Mouse (Mus musculus): ENCODE data around the gene Dock1. TPM values are rescaled to one million over a fixed set of nuclear protein-coding genes. Genes with fewer than 3 reads are reported as not detected.

The Dock1 gene
- 21.9 and 23.1 TPM in 2 replicates for polyA plus RNA-seq (2015; fragmentation: Nextera tagmentation; extraction: Ambion mirVana)

DNA sequence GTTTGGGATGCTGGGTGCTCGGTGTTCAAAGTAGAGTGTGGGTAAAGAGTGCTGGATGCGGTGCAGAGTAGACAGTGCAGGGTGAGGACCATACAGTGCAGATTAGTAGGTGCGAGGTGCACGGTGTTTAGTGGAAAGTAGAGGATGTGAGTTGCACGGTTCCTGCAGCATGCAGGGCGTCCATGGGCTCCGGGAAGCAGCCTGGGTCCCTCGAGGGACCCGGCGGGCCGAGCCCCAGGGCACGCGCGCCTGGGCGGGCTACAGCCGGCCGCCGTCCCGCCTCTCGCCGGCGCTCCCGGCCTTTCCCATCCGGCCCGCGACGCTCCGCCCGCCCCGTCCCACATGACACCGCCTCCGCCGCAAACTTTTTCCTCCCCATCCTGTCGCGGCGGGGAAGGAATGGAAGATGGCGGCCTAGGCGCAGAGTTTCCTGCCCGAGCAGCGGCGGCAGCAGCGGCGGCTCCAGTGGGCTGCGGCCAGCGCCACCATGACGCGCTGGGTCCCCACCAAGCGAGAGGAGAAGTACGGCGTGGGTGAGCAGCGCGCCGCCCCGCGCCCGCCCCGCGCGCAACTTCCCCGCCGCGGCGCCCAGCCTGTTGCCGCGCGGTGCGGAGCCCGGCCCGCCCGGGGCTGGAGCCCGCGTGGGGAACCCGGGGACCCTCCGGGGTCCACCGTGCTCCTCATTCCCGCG, at the start of gene Dock1:
Gene Dock1, plus strand, starts transcription at position 343 of the 691 bp plus-strand sequence.
- under 1% methylated on average over 68 of the region's 77 CpGs for WGBS
- Histone ChIP-seq H3K36me3 (ENCODE audit: control insufficient read depth, insufficient read depth, low read length) (no peaks in the 10 kb centered on the region), H3K9me3 (ENCODE audit: control insufficient read depth, low read length) (no peaks in the 10 kb centered on the region), H3K4me3 (ENCODE audit: low read length) (peak within 1 kb of the TSS; percentile 75), H3K27me3 (replicated peaks; ENCODE audit: control insufficient read depth, insufficient read depth, low read length) (no peaks in the 10 kb centered on the region), H3K4me2 (ENCODE audit: low read depth, low read length) (peak within 1 kb of the TSS; percentile 90), H3K4me1 (ENCODE audit: control insufficient read depth, insufficient read depth, low read length) (peaks cover 35% of the 10 kb centered on the region), H3K9ac (ENCODE audit: low read depth, low read length) (peak within 1 kb of the TSS; percentile 92), H3K27ac (ENCODE audit: low read length) (peak within 1 kb of the TSS; percentile 85)
- peak; percentile 88 for ATAC-seq

- no peak for ATAC-seq
- no peaks in the 10 kb centered on the region for H3K9me3 ChIP-seq (ENCODE audit: control insufficient read depth, low read length)
- no peaks in the 10 kb centered on the region for H3K27me3 ChIP-seq (replicated peaks; ENCODE audit: control insufficient read depth, insufficient read depth, low read length)
- no peak overlapping the region for H3K4me3 ChIP-seq (ENCODE audit: low read length)
- H3K9ac ChIP-seq (ENCODE audit: low read depth, low read length), result no peak overlapping the region
- no peak overlapping the region for H3K27ac ChIP-seq (ENCODE audit: low read length)
- no peaks in the 10 kb centered on the region for H3K36me3 ChIP-seq (ENCODE audit: control insufficient read depth, insufficient read depth, low read length)
- H3K4me2 ChIP-seq (ENCODE audit: low read depth, low read length), result no peak overlapping the region
- H3K4me1 ChIP-seq (ENCODE audit: control insufficient read depth, insufficient read depth, low read length), result no peaks in the 10 kb centered on the region
- WGBS, result 77% methylated on average over 4 of the region's 4 CpGs
Observed at GRCm38 (mm10) chr7:134627906-134628305, 42.5 kb upstream of the Dock1 start.

DNA sequence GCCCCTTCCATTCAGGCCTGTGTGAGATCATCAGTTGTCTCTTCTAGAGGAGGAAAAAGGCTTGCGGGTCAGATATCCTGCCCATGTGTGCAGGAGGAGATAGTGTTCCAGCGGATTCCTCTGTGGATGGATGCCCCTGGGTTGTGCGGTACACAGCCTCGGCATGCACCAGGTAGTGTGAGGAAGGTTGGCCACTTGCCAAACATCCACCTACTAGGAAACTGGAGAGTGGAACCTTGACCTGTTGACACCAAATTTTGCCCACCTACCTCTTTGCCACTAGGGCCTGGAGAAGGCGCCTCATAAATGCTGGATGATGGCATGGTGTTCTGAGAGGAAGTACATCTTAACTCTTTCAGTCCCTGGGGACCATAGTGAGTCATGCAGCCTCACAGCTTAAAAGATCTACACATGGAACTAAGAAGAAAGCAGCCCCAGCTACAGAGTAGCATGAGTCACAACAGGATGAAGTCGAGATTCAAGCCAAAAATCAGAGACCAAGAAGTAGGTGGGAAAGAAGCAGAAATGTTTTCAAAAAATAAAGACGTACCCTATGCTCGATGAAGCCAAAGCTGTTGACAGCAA, 20.1 kb upstream of the Dock1 start:
- Histone ChIP-seq H3K27ac (ENCODE audit: low read length) (no peak overlapping the region), H3K4me1 (ENCODE audit: control insufficient read depth, insufficient read depth, low read length) (no peaks in the 10 kb centered on the region), H3K36me3 (ENCODE audit: control insufficient read depth, insufficient read depth, low read length) (no peaks in the 10 kb centered on the region), H3K4me2 (ENCODE audit: low read depth, low read length) (no peak overlapping the region), H3K4me3 (ENCODE audit: low read length) (no peak overlapping the region), H3K27me3 (replicated peaks; ENCODE audit: control insufficient read depth, insufficient read depth, low read length) (no peaks in the 10 kb centered on the region), H3K9ac (ENCODE audit: low read depth, low read length) (no peak overlapping the region), H3K9me3 (ENCODE audit: control insufficient read depth, low read length) (no peaks in the 10 kb centered on the region)
- 71% methylated on average over 8 of the region's 8 CpGs for WGBS
- ATAC-seq, result no peak

- no peak for ATAC-seq
- Histone ChIP-seq H3K36me3 (ENCODE audit: control insufficient read depth, insufficient read depth, low read length) (no peaks in the 10 kb centered on the region), H3K4me2 (ENCODE audit: low read depth, low read length) (no peak overlapping the region), H3K27ac (ENCODE audit: low read length) (no peak overlapping the region), H3K4me1 (ENCODE audit: control insufficient read depth, insufficient read depth, low read length) (no peaks in the 10 kb centered on the region), H3K4me3 (ENCODE audit: low read length) (no peak overlapping the region), H3K9ac (ENCODE audit: low read depth, low read length) (no peak overlapping the region), H3K9me3 (ENCODE audit: control insufficient read depth, low read length) (no peaks in the 10 kb centered on the region), H3K27me3 (replicated peaks; ENCODE audit: control insufficient read depth, insufficient read depth, low read length) (no peaks in the 10 kb centered on the region)
- 85% methylated on average over 3 of the region's 3 CpGs for WGBS
Observed at GRCm38 (mm10) chr7:134651071-134651470, 19.4 kb upstream of the Dock1 start.

DNA sequence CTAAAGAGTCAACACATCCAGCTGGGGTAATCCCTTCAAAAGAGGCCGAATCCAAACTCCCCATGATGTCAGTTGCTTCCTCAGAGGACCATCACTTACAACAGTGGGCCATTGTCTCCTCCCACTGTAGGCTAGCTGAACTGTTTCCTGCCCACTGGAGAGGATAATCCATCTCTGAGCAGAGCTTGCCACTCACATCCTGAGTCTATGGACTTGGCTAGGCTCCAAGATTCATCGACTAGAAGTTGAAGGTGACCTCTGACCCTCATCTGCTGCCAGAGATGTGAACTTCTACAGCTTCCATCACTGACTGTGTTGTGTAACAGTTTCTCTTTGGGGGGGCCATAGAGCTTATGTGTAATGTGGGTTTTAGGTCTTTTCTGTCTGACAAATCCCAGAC, 7.2 kb upstream of the Dock1 start:
- 7% methylated on average over 2 of the region's 2 CpGs for WGBS
- ATAC-seq, result peak; percentile 65
- no peak overlapping the region for H3K4me2 ChIP-seq (ENCODE audit: low read depth, low read length)

GRCm38 (mm10) chr7:134665642-134666282, 4.7 kb upstream of the Dock1 start:
- H3K27me3 ChIP-seq (replicated peaks; ENCODE audit: control insufficient read depth, insufficient read depth, low read length), result no peaks in the 10 kb centered on the region
- 60% methylated on average over 5 of the region's 5 CpGs for WGBS
- H3K4me3 ChIP-seq (ENCODE audit: low read length), result no peak overlapping the region
- H3K9me3 ChIP-seq (ENCODE audit: control insufficient read depth, low read length), result no peaks in the 10 kb centered on the region
- H3K27ac ChIP-seq (ENCODE audit: low read length), result 0 out of 2 replicates have a peak overlapping the region, but pooled peaks have one; percentile 24
- H3K36me3 ChIP-seq (ENCODE audit: control insufficient read depth, insufficient read depth, low read length), result no peaks in the 10 kb centered on the region
- H3K4me1 ChIP-seq (ENCODE audit: control insufficient read depth, insufficient read depth, low read length), result peaks cover 21% of the 10 kb centered on the region
- peak; percentile 62 for ATAC-seq
- H3K9ac ChIP-seq (ENCODE audit: low read depth, low read length), result no peak overlapping the region
- H3K4me2 ChIP-seq (ENCODE audit: low read depth, low read length), result no peak overlapping the region

More for the DNA sequence above, 7.2 kb upstream of the Dock1 start:
- Histone ChIP-seq H3K4me3 (ENCODE audit: low read length) (no peak overlapping the region), H3K9me3 (ENCODE audit: control insufficient read depth, low read length) (no peaks in the 10 kb centered on the region), H3K27me3 (replicated peaks; ENCODE audit: control insufficient read depth, insufficient read depth, low read length) (no peaks in the 10 kb centered on the region), H3K27ac (ENCODE audit: low read length) (no peak overlapping the region), H3K4me1 (ENCODE audit: control insufficient read depth, insufficient read depth, low read length) (peaks cover 14% of the 10 kb centered on the region), H3K9ac (ENCODE audit: low read depth, low read length) (no peak overlapping the region), H3K36me3 (ENCODE audit: control insufficient read depth, insufficient read depth, low read length) (no peaks in the 10 kb centered on the region)

- Histone ChIP-seq H3K9ac (ENCODE audit: low read depth, low read length) (no peak overlapping the region), H3K4me1 (ENCODE audit: control insufficient read depth, insufficient read depth, low read length) (peaks cover 28% of the 10 kb centered on the region), H3K27me3 (replicated peaks; ENCODE audit: control insufficient read depth, insufficient read depth, low read length) (no peaks in the 10 kb centered on the region), H3K27ac (ENCODE audit: low read length) (no peak overlapping the region), H3K9me3 (ENCODE audit: control insufficient read depth, low read length) (no peaks in the 10 kb centered on the region), H3K4me3 (ENCODE audit: low read length) (no peak overlapping the region), H3K36me3 (ENCODE audit: control insufficient read depth, insufficient read depth, low read length) (no peaks in the 10 kb centered on the region), H3K4me2 (ENCODE audit: low read depth, low read length) (no peak overlapping the region)
- 92% methylated on average over 4 of the region's 4 CpGs for WGBS
- ATAC-seq, result no peak
Observed at GRCm38 (mm10) chr7:134667271-134667702, 3.2 kb upstream of the Dock1 start.

- WGBS, result 87% methylated on average over 14 of the region's 14 CpGs
- no peaks in the 10 kb centered on the region for H3K27me3 ChIP-seq (replicated peaks; ENCODE audit: control insufficient read depth, insufficient read depth, low read length)
- no peaks in the 10 kb centered on the region for H3K36me3 ChIP-seq (ENCODE audit: control insufficient read depth, insufficient read depth, low read length)
- peak overlapping the region; percentile 75 for H3K4me3 ChIP-seq (ENCODE audit: low read length)
- H3K4me2 ChIP-seq (ENCODE audit: low read depth, low read length), result peak overlapping the region; percentile 90
- no peak overlapping the region for H3K27ac ChIP-seq (ENCODE audit: low read length)
- peaks cover 35% of the 10 kb centered on the region for H3K4me1 ChIP-seq (ENCODE audit: control insufficient read depth, insufficient read depth, low read length)
- no peak for ATAC-seq
- peak overlapping the region; percentile 92 for H3K9ac ChIP-seq (ENCODE audit: low read depth, low read length)
- H3K9me3 ChIP-seq (ENCODE audit: control insufficient read depth, low read length), result no peaks in the 10 kb centered on the region
Observed at GRCm38 (mm10) chr7:134669474-134670311, 761 bp upstream of the Dock1 start.

GRCm38 (mm10) chr7:134671003-134671461, 578 bp downstream of the Dock1 start:
- H3K9ac ChIP-seq (ENCODE audit: low read depth, low read length), result peak overlapping the region; percentile 92
- no peaks in the 10 kb centered on the region for H3K36me3 ChIP-seq (ENCODE audit: control insufficient read depth, insufficient read depth, low read length)
- no peaks in the 10 kb centered on the region for H3K9me3 ChIP-seq (ENCODE audit: control insufficient read depth, low read length)
- no peaks in the 10 kb centered on the region for H3K27me3 ChIP-seq (replicated peaks; ENCODE audit: control insufficient read depth, insufficient read depth, low read length)
- H3K4me2 ChIP-seq (ENCODE audit: low read depth, low read length), result peak overlapping the region; percentile 90
- peak overlapping the region; percentile 75 for H3K4me3 ChIP-seq (ENCODE audit: low read length)
- WGBS, result 2% methylated on average over 28 of the region's 28 CpGs
- peaks cover 29% of the 10 kb centered on the region for H3K4me1 ChIP-seq (ENCODE audit: control insufficient read depth, insufficient read depth, low read length)
- H3K27ac ChIP-seq (ENCODE audit: low read length), result peak overlapping the region; percentile 85
- peak; percentile 22 for ATAC-seq

All from intestine, embryonic 16.5 days (tissue).